Mouse (Mus musculus): Measurements from ENCODE around the gene Xrcc1. TPM values are rescaled to one million over a fixed set of nuclear protein-coding genes. Genes with fewer than 3 reads are reported as not detected.
"Not testable (repeated sequence)": the region's sequence is repeated elsewhere in the genome, so short reads cannot be mapped to it uniquely, and the experiment has no call there.

Xrcc1 gene
- polyA plus RNA-seq, 1 experiment from 2014 or later, result 89.6 TPM

DNA sequence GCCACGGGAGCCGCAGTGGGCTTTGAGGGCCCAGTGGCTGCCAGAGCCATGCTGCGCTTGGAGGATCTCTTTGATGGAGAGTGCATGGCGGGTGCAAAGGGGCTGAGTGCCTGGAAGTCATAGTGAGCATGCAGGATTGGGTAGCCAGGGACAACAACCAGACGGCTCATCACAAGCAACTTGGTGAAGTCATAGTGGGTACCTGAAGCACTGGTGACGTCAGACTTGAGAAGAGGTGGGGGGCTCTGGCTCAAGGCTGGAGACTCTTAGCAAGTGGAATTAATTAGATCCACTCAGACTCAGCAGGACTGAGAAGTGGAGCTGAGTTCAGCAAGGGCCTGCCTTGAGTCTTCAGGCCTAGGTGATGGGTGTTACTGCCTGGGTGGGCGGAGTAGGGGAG lies 33.7 kb upstream of the Xrcc1 start, which contains the start of gene AC161166.1:
TSS of gene AC161166.1 (minus strand) at position 101 of the 400 bp plus-strand sequence.
- ATAC-seq, result no peak
- Histone ChIP-seq H3K9ac (no peak within 1 kb of the TSS), H3K4me3 (no peak within 1 kb of the TSS), H3K27me3 (no peaks in the 10 kb centered on the region), H3K4me2 (no peak within 1 kb of the TSS), H3K9me3 (replicated peaks) (no peaks in the 10 kb centered on the region), H3K4me1 (peaks cover 26% of the 10 kb centered on the region), H3K36me3 (ENCODE audit: poor library complexity, severe bottlenecking) (peaks cover 65% of the 10 kb centered on the region), H3K27ac (no peak within 1 kb of the TSS)
- WGBS, result 90% methylated on average over 7 of the region's 7 CpGs

DNA sequence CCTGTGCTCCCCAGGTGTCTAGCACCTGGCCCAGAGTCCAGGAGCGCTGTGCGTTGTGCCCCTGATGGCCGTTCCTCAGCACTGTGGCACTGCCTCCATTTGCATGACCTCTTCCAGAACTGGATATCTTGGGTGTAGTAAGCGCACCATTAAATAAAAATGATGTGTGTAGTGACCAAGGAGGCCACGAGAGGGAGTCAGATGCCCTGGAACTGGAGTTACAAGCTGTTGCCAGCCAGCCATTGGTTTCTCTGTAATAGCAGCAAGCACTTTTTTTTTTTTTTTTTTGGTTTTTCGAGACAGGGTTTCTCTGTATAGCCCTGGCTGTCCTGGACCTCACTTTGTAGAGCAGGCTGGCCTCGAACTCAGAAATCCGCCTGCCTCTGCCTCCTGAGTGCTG lies 29.8 kb upstream of the Xrcc1 start:
- H3K4me1 ChIP-seq; H3K4me2 ChIP-seq; H3K4me3 ChIP-seq; H3K9ac ChIP-seq; H3K27me3 ChIP-seq; H3K27ac ChIP-seq; H3K9me3 ChIP-seq (replicated peaks); ATAC-seq: not testable (repeated sequence)
- WGBS, result 69% methylated on average over 8 of the region's 8 CpGs
- H3K36me3 ChIP-seq (ENCODE audit: poor library complexity, severe bottlenecking), result peaks cover 69% of the 10 kb centered on the region

DNA sequence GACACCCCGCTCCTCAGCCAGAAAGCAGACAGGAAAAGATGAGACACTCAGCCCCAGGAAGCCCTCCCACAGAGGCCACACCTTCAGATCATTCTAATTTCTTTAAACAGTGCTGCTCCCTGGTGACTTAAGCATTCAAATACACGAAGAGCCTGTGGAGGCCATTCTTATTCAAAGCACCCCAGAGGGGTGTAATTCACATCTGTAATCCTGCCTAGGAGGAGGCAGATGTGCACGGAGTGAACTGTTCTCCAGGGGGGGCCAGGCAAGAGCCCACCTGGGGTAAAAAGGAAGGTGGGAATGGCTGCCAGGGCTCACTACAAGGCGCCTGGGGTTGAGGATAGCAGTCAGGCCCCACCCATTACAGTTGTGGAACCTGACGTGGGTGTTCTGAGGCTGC lies 29.0 kb upstream of the Xrcc1 start:
- Histone ChIP-seq H3K4me1 (no peaks in the 10 kb centered on the region), H3K9ac (no peak overlapping the region), H3K27ac (peak overlapping the region; percentile 31), H3K9me3 (replicated peaks) (no peaks in the 10 kb centered on the region; the same call in 1 of the 2 replicates), H3K27me3 (no peaks in the 10 kb centered on the region), H3K4me3 (no peak overlapping the region), H3K4me2 (no peak overlapping the region), H3K36me3 (ENCODE audit: poor library complexity, severe bottlenecking) (peaks cover 61% of the 10 kb centered on the region)
- WGBS, result 46% methylated on average over 5 of the region's 5 CpGs
- ATAC-seq, result no peak

DNA sequence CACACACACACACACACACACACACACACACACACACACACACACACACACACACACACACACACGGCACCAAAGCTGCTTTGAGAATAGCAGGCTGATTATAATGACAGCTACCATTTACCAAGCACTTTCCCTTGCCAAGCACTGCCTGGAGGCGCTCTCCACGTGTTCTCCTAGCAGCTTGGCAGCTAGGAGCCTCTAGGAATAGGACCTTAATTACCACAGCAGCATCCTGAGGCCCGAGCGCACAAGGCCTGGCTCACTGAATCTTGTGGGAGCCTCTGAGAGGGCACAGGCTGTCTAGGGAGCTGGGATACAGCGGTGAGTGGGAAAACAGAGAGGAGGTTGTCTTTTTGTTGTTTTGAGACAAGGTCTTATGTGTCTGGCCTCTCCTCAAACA lies 28.4 kb upstream of the Xrcc1 start:
- no peaks in the 10 kb centered on the region for H3K27me3 ChIP-seq
- peak; percentile 52; the same call in 1 of the 2 replicates for ATAC-seq
- peaks cover 56% of the 10 kb centered on the region for H3K36me3 ChIP-seq (ENCODE audit: poor library complexity, severe bottlenecking)
- no peaks in the 10 kb centered on the region for H3K4me1 ChIP-seq
- WGBS, result 39% methylated on average over 6 of the region's 6 CpGs
- H3K27ac ChIP-seq, result peak overlapping the region; percentile 63
- no peak overlapping the region for H3K4me2 ChIP-seq
- no peak overlapping the region for H3K9ac ChIP-seq
- no peak overlapping the region for H3K4me3 ChIP-seq
- no peaks in the 10 kb centered on the region; the same call in 1 of the 2 replicates for H3K9me3 ChIP-seq (replicated peaks)

DNA sequence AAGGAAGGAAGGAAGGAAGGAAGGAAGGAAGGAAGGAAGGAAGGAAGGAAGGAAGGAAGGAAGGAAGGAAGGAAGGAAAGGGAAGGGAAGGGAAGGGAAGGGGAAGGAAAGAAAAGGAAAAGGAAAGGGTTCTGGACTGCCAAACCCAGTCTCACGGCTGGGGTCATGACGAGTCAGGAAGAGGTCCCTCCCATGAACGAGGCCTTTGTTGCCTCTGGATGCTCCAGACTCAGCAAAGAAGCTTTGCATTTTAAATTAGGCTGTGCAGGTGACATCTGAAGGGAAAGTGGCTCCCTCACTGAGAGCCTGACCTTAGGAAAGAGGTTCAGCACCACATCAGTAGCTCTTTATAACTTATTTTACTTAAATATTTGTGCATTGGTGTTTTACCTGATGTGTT lies 27.0 kb upstream of the Xrcc1 start:
- Histone ChIP-seq H3K4me3 (no peak overlapping the region), H3K27me3 (no peaks in the 10 kb centered on the region), H3K27ac (no peak overlapping the region), H3K36me3 (ENCODE audit: poor library complexity, severe bottlenecking) (peaks cover 46% of the 10 kb centered on the region), H3K4me1 (no peaks in the 10 kb centered on the region), H3K9me3 (replicated peaks) (no peaks in the 10 kb centered on the region; the same call in 1 of the 2 replicates), H3K9ac (no peak overlapping the region), H3K4me2 (no peak overlapping the region)
- 20% methylated on average over 3 of the region's 3 CpGs for WGBS
- ATAC-seq, result no peak

DNA sequence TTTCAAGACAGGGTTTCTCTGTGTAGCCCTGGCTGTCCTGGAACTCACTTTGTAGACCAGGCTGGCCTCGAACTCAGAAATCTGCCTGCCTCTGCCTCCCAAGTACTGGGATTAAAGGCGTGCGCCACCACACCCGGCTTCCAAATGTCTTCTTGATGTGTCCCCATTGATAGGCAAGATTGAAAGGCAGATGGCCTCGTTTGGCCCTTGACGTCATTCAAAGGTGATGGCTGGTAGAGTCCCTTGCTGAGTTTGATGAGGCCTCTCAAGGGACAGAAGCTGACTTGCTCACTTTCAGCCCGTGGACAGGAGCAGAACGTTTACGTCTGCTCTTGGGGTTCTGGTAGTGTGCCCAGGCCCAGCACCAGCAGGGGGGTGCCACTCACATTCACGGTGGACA lies 26.0 kb upstream of the Xrcc1 start:
- H3K4me3 ChIP-seq; H3K4me2 ChIP-seq; H3K27ac ChIP-seq; H3K27me3 ChIP-seq; H3K9ac ChIP-seq; ATAC-seq; H3K4me1 ChIP-seq; H3K9me3 ChIP-seq (replicated peaks): not testable (repeated sequence)
- WGBS, result 87% methylated on average over 10 of the region's 10 CpGs
- peaks cover 36% of the 10 kb centered on the region for H3K36me3 ChIP-seq (ENCODE audit: poor library complexity, severe bottlenecking)

DNA sequence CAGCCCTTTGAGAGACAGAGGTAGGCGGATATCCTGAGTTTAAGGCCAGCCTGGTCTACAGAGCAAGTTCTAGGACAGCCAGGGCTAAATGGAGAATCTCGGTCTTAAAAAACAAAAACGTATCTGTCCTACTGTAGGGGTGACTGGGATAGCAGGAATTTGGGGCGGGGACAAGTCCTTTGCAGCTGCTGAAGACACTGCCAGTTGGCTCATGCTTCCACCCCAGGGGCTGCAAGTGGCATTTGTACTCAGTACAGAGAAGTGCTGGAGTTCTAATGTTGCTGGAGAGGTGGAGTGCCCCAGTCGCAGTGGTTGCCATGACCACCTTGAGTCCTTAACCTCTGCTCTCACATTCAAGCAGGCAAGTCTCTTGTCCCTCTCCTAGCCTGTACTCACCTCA lies 23.3 kb upstream of the Xrcc1 start:
- no peak overlapping the region for H3K4me2 ChIP-seq
- H3K9me3 ChIP-seq (replicated peaks), result no peaks in the 10 kb centered on the region; the same call in 1 of the 2 replicates
- no peaks in the 10 kb centered on the region for H3K27me3 ChIP-seq
- H3K27ac ChIP-seq, result no peak overlapping the region
- 60% methylated on average over 5 of the region's 5 CpGs for WGBS
- peaks cover 11% of the 10 kb centered on the region for H3K36me3 ChIP-seq (ENCODE audit: poor library complexity, severe bottlenecking)
- H3K4me3 ChIP-seq, result no peak overlapping the region
- no peak for ATAC-seq
- H3K9ac ChIP-seq, result no peak overlapping the region
- no peaks in the 10 kb centered on the region for H3K4me1 ChIP-seq

DNA sequence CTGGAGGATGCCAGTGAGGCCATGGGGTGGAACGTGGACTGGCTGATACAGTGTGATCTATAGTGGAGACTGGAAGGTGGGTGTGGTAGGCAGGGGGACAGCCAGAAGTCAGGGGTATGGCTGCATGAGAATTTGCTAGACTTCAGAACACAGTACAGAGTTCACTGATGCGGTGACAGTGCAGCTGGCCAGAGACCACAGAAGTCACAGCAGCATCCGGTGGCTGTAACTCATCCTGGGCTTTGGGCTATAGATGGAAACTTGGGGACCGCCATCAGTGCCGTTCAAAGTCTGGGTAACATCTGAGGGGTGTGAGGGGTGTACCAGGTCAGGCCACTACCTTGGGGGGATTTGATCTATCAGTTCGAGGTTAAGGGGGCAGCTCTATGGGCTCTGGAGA lies 22.4 kb upstream of the Xrcc1 start:
- Histone ChIP-seq H3K9me3 (replicated peaks) (no peaks in the 10 kb centered on the region; the same call in 1 of the 2 replicates), H3K36me3 (ENCODE audit: poor library complexity, severe bottlenecking) (peaks cover 1% of the 10 kb centered on the region; the same call in 1 of the 2 replicates), H3K4me2 (no peak overlapping the region), H3K4me1 (no peaks in the 10 kb centered on the region), H3K27ac (no peak overlapping the region), H3K27me3 (no peaks in the 10 kb centered on the region), H3K9ac (no peak overlapping the region), H3K4me3 (no peak overlapping the region)
- no peak for ATAC-seq
- 85% methylated on average over 6 of the region's 6 CpGs for WGBS

DNA sequence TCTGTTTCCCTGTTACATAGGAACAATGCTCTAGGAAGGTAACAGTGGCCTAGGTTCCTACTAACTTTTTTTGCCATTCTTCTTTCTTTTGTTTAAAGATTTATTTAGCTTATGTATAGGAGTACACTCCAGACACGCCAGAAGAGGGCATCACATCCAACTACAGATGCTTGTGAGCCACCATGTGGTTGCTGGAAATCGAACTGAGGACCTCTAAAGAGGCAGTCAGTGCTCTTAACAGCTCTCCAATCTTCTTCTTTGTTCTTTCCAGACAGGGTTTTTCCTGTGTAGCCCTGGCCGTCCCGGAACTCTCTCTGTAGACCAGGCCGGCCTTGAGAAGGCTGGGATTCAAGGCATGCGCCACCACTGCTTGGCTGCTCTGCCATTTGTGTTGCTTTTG lies 21.1 kb upstream of the Xrcc1 start:
- Histone ChIP-seq H3K4me3 (no peak overlapping the region), H3K9me3 (replicated peaks) (no peaks in the 10 kb centered on the region), H3K4me1 (peaks cover 10% of the 10 kb centered on the region), H3K27me3 (no peaks in the 10 kb centered on the region), H3K9ac (no peak overlapping the region), H3K36me3 (ENCODE audit: poor library complexity, severe bottlenecking) (no peaks in the 10 kb centered on the region), H3K27ac (no peak overlapping the region), H3K4me2 (no peak overlapping the region)
- WGBS, result 80% methylated on average over 6 of the region's 6 CpGs
- no peak for ATAC-seq

DNA sequence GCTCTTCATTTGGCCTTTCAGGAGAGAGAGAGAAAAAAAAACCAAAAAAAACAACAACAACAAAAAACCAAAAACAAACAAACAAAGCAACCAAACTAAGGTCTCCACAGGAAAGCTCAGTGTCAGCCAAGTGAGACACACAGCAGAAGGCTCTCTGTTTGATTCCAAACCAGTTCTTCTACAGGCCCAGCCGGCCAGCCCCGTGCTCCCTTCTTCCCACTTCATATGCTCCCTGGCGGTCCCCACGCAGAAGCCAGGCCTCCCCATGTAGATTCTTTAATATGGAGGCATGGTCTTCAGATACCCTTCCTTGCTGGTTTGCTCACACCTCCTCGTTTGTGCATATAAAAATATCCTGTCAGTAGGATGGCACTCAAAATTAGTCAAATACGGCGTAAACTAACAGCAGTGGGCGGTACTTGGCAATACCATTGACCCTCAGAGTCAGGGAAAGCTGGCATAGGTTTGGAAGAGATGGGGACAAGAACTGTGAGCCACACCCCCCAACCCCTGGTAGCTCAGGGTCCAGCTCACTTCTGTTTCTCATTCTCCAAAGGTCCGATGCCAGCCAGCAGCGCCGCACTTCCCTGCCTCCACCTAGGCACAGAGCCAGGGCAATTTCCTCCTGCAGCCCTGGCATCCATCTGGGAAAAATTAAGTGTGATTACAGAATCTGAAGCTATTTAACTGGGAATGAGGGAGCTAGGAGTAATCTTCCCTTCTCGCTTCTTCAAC lies 20.2 kb upstream of the Xrcc1 start:
- no peak for ATAC-seq

DNA sequence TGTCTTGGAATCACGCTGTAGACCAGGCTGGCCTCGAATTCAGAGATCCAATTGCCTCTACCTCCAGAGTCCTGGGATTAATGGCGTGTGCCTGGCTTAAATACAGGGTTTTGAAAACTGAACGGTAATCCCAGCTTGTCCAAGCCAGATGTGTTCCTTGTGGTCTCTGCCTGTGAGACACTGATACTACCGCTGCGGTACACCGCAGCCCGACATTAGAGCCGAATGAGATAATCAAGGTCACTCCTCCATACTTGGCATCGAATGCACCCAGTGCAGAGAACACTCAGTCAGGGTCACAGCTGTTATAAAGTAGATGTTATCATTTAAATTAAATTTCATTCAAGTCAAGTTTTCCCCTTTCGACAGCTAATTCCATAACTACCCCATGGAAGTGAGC lies 17.2 kb upstream of the Xrcc1 start:
- H3K4me2 ChIP-seq, result no peak overlapping the region
- ATAC-seq, result no peak

More for the DNA sequence above, 20.2 kb upstream of the Xrcc1 start:
- WGBS, result 87% methylated on average over 12 of the region's 12 CpGs
- Histone ChIP-seq H3K9me3 (replicated peaks) (no peaks in the 10 kb centered on the region), H3K27ac (no peak overlapping the region), H3K4me1 (peaks cover 10% of the 10 kb centered on the region), H3K36me3 (ENCODE audit: poor library complexity, severe bottlenecking) (no peaks in the 10 kb centered on the region), H3K27me3 (no peaks in the 10 kb centered on the region), H3K4me2 (no peak overlapping the region), H3K4me3 (no peak overlapping the region), H3K9ac (no peak overlapping the region)

DNA sequence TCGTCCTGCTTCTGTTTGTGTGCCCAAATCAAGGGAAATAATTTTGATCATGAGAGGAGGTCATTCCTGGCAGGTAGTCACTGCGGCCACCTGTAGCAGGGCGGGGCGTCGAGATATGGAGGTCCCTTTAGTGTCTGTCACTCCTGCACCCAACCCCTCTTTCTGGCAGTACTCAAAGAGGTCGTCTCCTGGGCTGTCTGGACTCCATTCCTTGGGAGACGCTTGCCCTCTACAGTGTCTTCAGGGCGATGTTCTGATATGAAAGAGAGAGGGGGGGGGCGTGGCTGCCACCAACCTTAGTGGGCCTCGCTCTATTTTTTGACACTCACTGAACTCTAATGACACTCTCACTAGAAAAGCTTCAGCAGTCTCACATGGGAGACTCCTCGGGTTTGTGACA lies 16.5 kb upstream of the Xrcc1 start:
- Histone ChIP-seq H3K9me3 (replicated peaks) (no peaks in the 10 kb centered on the region), H3K27me3 (peaks cover 15% of the 10 kb centered on the region), H3K9ac (peak overlapping the region; percentile 96), H3K27ac (peak overlapping the region; percentile 89; the same call in 1 of the 2 replicates), H3K36me3 (ENCODE audit: poor library complexity, severe bottlenecking) (peaks cover 15% of the 10 kb centered on the region), H3K4me2 (peak overlapping the region; percentile 94), H3K4me3 (peak overlapping the region; percentile 74), H3K4me1 (peaks cover 42% of the 10 kb centered on the region)
- no peak for ATAC-seq
- 55% methylated on average over 11 of the region's 11 CpGs for WGBS

More for the DNA sequence above, 17.2 kb upstream of the Xrcc1 start:
- Histone ChIP-seq H3K27me3 (peaks cover 10% of the 10 kb centered on the region), H3K36me3 (ENCODE audit: poor library complexity, severe bottlenecking) (peaks cover 8% of the 10 kb centered on the region), H3K9me3 (replicated peaks) (no peaks in the 10 kb centered on the region), H3K9ac (no peak overlapping the region), H3K4me1 (peaks cover 35% of the 10 kb centered on the region), H3K27ac (no peak overlapping the region), H3K4me3 (no peak overlapping the region)
- 95% methylated on average over 11 of the region's 11 CpGs for WGBS

Data from forebrain, embryonic 13.5 days (tissue).